Mouse (Mus musculus) Patski (cell line): ENCODE data around the gene Mmadhc. TPM values are rescaled to one million over a fixed set of nuclear protein-coding genes. Genes with fewer than 3 reads are reported as not detected.
A peak's percentile ranks its signal among the peaks of the same experiment; 100 is the strongest.

Experiments
- ATAC-seq: fragments of 100-300 bp; one replicate; pipeline ENCODE4 v1.8.0; 2021
- CTCF ChIA-PET: fragments of 350-600 bp; sonication (Branson Sonifier 250); formaldehyde crosslinking; loops from one replicate; lab custom pipeline; 2022; ENCODE audit warnings: inconsistent platforms; lab: Charles Lee
- POLR2A ChIA-PET: fragments of 350-600 bp; sonication (Branson Sonifier 250); formaldehyde crosslinking; loops from one replicate; lab custom pipeline; 2022; ENCODE audit warnings: antibody characterized with exemption, inconsistent platforms; lab: Charles Lee
- DNase-seq: peaks from one replicate; pipeline ENCODE4 v3.0.0-alpha.2; 2011; ENCODE audit warnings: low read depth, low spot score
- H3K27me3 ChIP-seq: fragments of 371-371 bp; one replicate; pipeline ENCODE4 v1.5.1; 2021
- CTCF ChIP-seq: fragments of 100-300 bp; IDR thresholded peaks from one replicate; pipeline ENCODE4 v1.5.1; 2021
- in situ Hi-C: fragments of 300-500 bp; cut with MboI; formaldehyde crosslinking; loops from 3 replicates; pipeline ENCODE4 v1.11.1; 2018; ENCODE audit warnings: low pct_unique_long_range_greater_than_20kb, mixed read lengths
- polyA plus RNA-seq: library from polyadenylated mRNA; unstranded; gene quantifications from one replicate; pipeline ENCODE4 v1.2.3, GENCODE M21; 2021

The Mmadhc gene
- polyA plus RNA-seq, 1 experiment from 2014 or later = 116 TPM

DNA sequence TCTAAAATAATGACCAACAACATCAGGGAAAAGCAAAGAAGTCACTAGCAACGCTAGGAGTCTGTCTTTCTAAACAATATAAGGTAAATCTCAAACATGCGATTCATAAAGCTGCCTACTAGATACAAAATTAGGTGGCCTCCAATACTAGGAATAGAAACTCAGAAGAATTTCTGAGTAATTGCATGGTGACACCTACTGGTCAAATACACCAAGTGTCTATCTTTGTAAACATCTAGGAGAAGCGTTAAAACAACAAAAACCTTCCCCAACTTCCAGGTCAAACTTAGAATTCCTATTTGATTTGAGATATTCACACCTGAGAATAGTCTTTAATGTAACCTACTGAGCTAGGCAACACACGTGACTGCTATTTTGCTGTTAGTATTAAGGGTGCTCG, 24.4 kb downstream of the Mmadhc start:
- POLR2A ChIA-PET = no interaction called here

DNA sequence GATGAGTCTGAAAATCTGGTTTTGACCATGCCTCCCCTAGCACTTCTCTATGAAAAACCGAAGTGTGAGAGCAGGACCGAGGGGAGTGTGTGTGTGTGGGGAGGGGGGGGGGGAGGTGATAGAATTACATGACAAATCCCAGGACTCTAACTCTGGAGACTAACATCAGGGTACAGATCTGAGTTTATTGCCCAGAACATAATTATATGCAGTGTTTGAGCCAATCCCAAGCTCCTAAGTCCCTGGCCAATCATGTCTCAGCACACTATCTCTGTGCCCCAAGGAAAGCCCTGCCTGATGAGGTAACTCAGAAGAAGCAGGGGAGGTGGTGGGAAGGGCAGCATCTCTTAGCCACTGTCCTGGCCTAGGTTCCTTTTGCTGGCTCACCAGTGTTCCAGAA, 28.1 kb downstream of the Mmadhc start:
- DNase-seq (no peak), ATAC-seq (no peak)
- TF ChIP-seq CTCF = no peak
- in situ Hi-C loops = loop anchor here (25.0 kb wide), 1 partner anchor 356 kb away; no protein-coding TSS in a partner anchor
- CTCF ChIA-PET = interaction anchor here (1.0 kb wide), 1 partner anchor 500 kb away, joined by 3 read pairs; no protein-coding TSS in a partner anchor
- H3K27me3 ChIP-seq = no peaks in the 10 kb centered on the region
- POLR2A ChIA-PET = no interaction called here

More for the DNA sequence above, 24.4 kb downstream of the Mmadhc start:
- ATAC-seq = no peak
- TF ChIP-seq CTCF = peak; percentile 56
- CTCF ChIA-PET = interaction anchor here (0.7 to 5.9 kb wide), 6 partner anchors 9 to 896 kb away, joined by 3 to 38 read pairs (median 4); no protein-coding TSS in a partner anchor
- no peak for DNase-seq
- in situ Hi-C loops = loop anchor here (5.0 to 25.0 kb wide), 3 partner anchors 360 to 827 kb away; no protein-coding TSS in a partner anchor
- H3K27me3 ChIP-seq = no peaks in the 10 kb centered on the region

DNA sequence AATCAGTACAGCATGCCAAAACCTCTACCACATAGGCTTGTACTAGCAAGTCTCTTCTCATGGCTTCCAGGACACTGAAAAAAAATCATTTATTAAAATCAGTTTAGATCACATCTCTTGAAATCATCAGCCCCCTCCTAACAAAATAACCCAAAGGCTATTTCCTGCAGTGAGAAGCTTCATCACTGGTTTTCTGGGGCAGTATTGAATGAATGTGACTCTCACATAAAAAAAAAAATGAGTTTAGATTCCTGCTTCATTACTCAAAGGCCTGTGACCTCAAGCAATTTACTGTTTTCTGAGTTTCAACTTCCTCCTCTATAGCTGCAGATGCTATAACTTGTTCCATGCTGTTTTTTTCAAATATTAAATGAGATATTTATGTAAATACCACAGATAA, 29.6 kb downstream of the Mmadhc start:
- CTCF ChIA-PET = interaction anchor here (3.4 kb wide), 1 partner anchor 502 kb away, joined by 20 read pairs; no protein-coding TSS in a partner anchor
- in situ Hi-C loops = loop anchor here (25.0 kb wide), 1 partner anchor 355 kb away; no protein-coding TSS in a partner anchor
- ATAC-seq (no peak), DNase-seq (no peak)
- no peak for TF ChIP-seq CTCF
- POLR2A ChIA-PET = interaction anchor here (0.6 kb wide), 2 partner anchors 49 to 445 kb away, joined by 4 to 5 read pairs; no protein-coding TSS in a partner anchor
- H3K27me3 ChIP-seq = no peaks in the 10 kb centered on the region

DNA sequence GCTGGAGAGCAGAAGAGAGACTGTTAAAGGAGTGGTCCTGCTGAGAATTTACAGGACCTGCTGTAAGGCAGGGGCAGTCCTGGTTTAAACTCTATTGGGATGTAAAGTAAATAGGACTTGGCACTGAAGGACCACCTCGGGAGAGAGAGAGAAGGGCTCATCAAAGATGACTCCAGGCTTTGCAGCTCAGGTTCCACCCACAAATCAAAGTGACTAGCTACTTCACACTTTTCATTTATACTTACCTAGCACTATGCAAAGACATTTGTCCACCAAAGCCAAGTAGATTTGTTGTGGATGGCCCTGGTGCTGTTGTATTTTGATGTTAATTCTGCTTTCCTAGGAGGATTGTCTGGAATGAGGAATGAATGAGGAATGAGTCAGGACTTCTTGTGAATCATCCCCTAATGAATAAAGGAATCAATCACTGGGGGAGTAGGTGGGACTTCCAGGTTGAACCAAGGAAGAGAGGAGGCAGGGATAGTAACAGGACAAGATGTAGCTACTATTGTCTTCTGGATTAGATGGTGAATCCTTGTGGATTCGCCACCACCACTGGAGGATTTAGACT, 31.3 kb downstream of the Mmadhc start:
- in situ Hi-C loops = loop anchor here (25.0 kb wide), 1 partner anchor 353 kb away; no protein-coding TSS in a partner anchor
- TF ChIP-seq CTCF = no peak
- no peaks in the 10 kb centered on the region for H3K27me3 ChIP-seq
- ATAC-seq (no peak), DNase-seq (no peak)
- POLR2A ChIA-PET = interaction anchor here (0.9 kb wide), 1 partner anchor 171 kb away, joined by 3 read pairs; no protein-coding TSS in a partner anchor
- CTCF ChIA-PET = interaction anchor here (3.4 kb wide), 1 partner anchor 500 kb away, joined by 20 read pairs; no protein-coding TSS in a partner anchor

DNA sequence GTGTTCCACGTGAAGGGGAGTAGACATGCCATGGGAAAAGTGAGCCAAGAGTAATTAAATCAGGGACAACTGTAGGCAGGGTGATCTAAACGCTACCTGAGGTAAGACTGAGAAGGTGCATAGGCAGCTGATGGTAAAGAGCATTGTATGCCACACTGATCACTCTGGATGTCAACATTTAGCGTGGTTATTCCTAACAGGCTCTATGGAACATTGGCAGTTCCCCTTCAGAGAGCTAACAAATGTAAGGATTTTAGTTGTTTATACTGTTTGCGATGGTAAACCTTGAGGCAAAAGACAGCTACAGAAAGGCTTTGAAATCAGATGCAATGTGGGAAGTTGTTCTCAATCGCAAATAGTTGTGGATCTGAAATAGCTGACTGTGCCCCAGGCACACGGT, 32.5 kb downstream of the Mmadhc start:
- CTCF ChIA-PET = interaction anchor here (1.2 to 1.8 kb wide), 2 partner anchors 354 to 500 kb away, joined by 3 to 6 read pairs; no protein-coding TSS in a partner anchor
- POLR2A ChIA-PET = no interaction called here
- no peak for DNase-seq
- in situ Hi-C loops = loop anchor here (25.0 kb wide), 1 partner anchor 352 kb away; no protein-coding TSS in a partner anchor
- no peak for TF ChIP-seq CTCF
- ATAC-seq = no peak
- no peaks in the 10 kb centered on the region for H3K27me3 ChIP-seq

DNA sequence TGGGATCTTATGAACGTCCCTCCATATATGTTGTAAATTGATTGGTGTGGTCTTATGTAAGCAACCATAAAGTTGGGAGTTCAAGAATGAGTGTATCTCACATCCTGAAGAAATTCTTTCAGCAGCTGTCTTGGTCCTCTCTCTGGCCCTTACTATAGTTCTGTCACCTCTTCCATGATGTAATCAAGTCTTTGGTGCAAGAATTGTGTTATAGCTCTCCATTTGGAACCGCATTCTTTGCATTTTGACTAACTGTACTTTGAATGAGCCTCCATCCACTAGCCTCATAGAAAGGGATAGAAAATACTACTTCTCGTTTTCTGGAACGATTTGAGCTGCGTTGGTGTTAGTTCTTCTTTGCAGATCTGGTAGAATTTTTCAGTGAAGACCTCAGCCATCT, 41.6 kb downstream of the Mmadhc start:
- peaks cover 13% of the 10 kb centered on the region for H3K27me3 ChIP-seq
- no peak for TF ChIP-seq CTCF
- CTCF ChIA-PET = no interaction called here
- no peak for DNase-seq
- ATAC-seq = no peak
- in situ Hi-C loops = loop anchor here (25.0 kb wide), 1 partner anchor 343 kb away; no protein-coding TSS in a partner anchor
- POLR2A ChIA-PET = no interaction called here

DNA sequence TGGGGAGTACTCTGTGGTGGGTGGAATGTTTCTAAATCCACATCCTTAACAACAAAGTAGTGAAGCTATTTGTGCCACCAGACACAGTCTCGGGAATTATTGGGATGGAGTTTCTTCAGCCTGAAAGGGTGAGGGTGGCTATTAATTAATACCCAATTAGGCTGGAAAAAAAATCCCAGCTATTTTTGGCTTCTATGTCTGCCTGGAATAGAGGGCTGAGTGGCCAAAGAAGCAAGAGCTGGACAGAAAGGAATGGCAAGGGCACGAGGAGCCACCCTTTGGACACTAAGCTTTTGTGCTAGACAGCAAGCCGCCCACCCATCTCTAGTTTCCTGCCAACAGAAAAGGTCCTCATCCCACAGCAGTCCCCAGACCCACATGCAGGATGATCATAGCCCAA, 48.0 kb downstream of the Mmadhc start:
- CTCF ChIA-PET = interaction anchor here (0.8 to 1.0 kb wide), 2 partner anchors 11 to 484 kb away, joined by 3 to 4 read pairs; no protein-coding TSS in a partner anchor
- no peak for TF ChIP-seq CTCF
- ATAC-seq (no peak), DNase-seq (no peak)
- in situ Hi-C loops = no loop called here
- POLR2A ChIA-PET = interaction anchor here (0.6 kb wide), 1 partner anchor 337 kb away, joined by 3 read pairs; no protein-coding TSS in a partner anchor
- no peaks in the 10 kb centered on the region for H3K27me3 ChIP-seq

DNA sequence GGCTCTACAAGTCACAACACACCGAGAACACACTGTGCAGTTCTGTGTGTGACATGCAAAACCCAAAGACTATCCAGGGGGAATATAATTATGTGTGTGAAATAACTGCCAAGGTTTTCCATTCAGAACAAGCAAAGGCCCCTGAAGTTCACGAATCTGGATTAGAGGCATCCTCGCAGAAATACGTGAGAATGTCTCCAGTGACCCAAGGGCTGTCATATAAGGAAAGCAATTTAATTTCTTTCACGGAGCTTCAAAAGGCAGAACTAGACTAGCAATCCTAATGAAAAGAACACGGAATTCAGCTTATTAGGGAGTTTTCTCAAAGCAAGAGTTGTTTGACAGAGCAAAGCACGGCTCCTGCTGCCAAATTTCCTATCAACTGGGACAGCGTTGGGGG, 63.1 kb downstream of the Mmadhc start:
- CTCF ChIA-PET = no interaction called here
- peaks cover 8% of the 10 kb centered on the region for H3K27me3 ChIP-seq
- POLR2A ChIA-PET = no interaction called here
- ATAC-seq (no peak), DNase-seq (no peak)
- no peak for TF ChIP-seq CTCF
- in situ Hi-C loops = no loop called here

Other genes with a start within 250 kb of the Mmadhc start
- gene Lypd6, start 230.4 kb downstream of the Mmadhc start, polyA plus RNA-seq = not detected